Mouse (Mus musculus) spleen, postnatal 10 days (tissue): ENCODE results near the gene Nfkb1.

Source experiments
- DNase-seq, 2 experiments: peaks; one replicate each; pipeline ENCODE4 v3.0.0; 2021 to 2022; ENCODE audit warnings: low spot score in 2 of 2

The Nfkb1 gene

GRCm38 (mm10) chr3:135691191-135692131, at the start of gene Nfkb1:
Nfkb1 (minus strand) TSS chr3:135691547.
- peak; percentile 52 to 73 for DNase-seq

GRCm38 (mm10) chr3:135740711-135741110, 49.4 kb upstream of the Nfkb1 start:
- DNase-seq, result no peak

GRCm38 (mm10) chr3:135734736-135735135, 43.4 kb upstream of the Nfkb1 start:
- DNase-seq, result no peak

- DNase-seq, result no peak
These were observed 41.5 kb upstream of the Nfkb1 start for GRCm38 (mm10) chr3:135732747-135733445.

- DNase-seq, result peak; percentile 75 to 93
These were observed 40.1 kb upstream of the Nfkb1 start for GRCm38 (mm10) chr3:135731292-135732047.

- DNase-seq, result no peak
These were observed 39.4 kb upstream of the Nfkb1 start for GRCm38 (mm10) chr3:135730790-135731189.

GRCm38 (mm10) chr3:135729575-135729974, 38.2 kb upstream of the Nfkb1 start:
- no peak for DNase-seq

- no peak for DNase-seq
These were observed 37.6 kb upstream of the Nfkb1 start for GRCm38 (mm10) chr3:135728900-135729299.

GRCm38 (mm10) chr3:135727339-135727738, 36.0 kb upstream of the Nfkb1 start:
- DNase-seq, result no peak

- no peak for DNase-seq
These were observed 35.4 kb upstream of the Nfkb1 start for GRCm38 (mm10) chr3:135726521-135727275.

- DNase-seq, result no peak
These were observed 34.7 kb upstream of the Nfkb1 start for GRCm38 (mm10) chr3:135726023-135726422.

- DNase-seq, result no peak
These were observed 30.8 kb upstream of the Nfkb1 start for GRCm38 (mm10) chr3:135722104-135722503.

- DNase-seq, result no peak
These were observed 28.6 kb upstream of the Nfkb1 start for GRCm38 (mm10) chr3:135719969-135720368.

- DNase-seq, result no peak
These were observed 27.8 kb upstream of the Nfkb1 start for GRCm38 (mm10) chr3:135719179-135719532.

- DNase-seq, result no peak
These were observed 27.2 kb upstream of the Nfkb1 start for GRCm38 (mm10) chr3:135718323-135719178.

- no peak for DNase-seq
These were observed 21.9 kb upstream of the Nfkb1 start for GRCm38 (mm10) chr3:135713016-135713950.

GRCm38 (mm10) chr3:135711613-135712012, 20.3 kb upstream of the Nfkb1 start:
- no peak for DNase-seq

GRCm38 (mm10) chr3:135711040-135711570, 19.8 kb upstream of the Nfkb1 start:
- DNase-seq, result no peak

GRCm38 (mm10) chr3:135703307-135703706, 12.0 kb upstream of the Nfkb1 start:
- no peak for DNase-seq
